Mouse (Mus musculus): ENCODE measurements around the gene Trub1. TPM values are rescaled to one million over a fixed set of nuclear protein-coding genes. Genes with fewer than 3 reads are reported as not detected.

Gene Trub1
- total and polyA plus RNA-seq, 2 experiments from 2014 or later, result 7.7 to 7.9 TPM

GRCm38 (mm10) chr19:57487051-57487658, 34.4 kb downstream of the Trub1 start:
- no peak for DNase-seq (ENCODE audit: low spot score)
- ATAC-seq (ENCODE audit: insufficient read depth, low read depth), result no peak

DNA sequence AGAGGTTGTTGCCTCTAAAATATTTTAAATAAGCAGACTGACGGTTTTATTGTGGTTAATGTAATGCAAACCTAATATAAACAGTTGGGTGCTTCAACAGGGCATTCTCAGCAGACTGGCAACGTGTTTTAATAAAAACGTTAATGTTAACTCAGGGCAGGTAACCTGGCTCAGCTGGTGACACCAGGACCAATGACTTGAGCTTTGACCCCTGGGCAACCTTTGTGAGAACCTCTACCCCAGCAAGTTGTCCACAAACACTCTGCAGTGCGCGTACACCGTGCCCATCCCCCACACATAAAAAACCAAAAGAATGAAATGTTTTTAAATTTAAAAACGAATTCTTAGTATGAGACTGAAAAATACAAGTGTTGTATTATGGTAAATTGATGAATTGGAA, 36.8 kb downstream of the Trub1 start:
- no peak for DNase-seq (ENCODE audit: low spot score)
- Histone ChIP-seq H3K4me1 (ENCODE audit: control insufficient read depth, insufficient read depth) (no peaks in the 10 kb centered on the region), H3K4me3 (ENCODE audit: low read depth, low read length) (no peak overlapping the region), H3K27ac (ENCODE audit: low read depth) (no peak overlapping the region), H3K4me2 (ENCODE audit: low read depth, low read length) (no peak overlapping the region), H3K9ac (replicated peaks; ENCODE audit: low read depth, low read length) (no peak overlapping the region), H3K27me3 (ENCODE audit: control insufficient read depth, insufficient read depth, low read length) (no peaks in the 10 kb centered on the region), H3K9me3 (replicated peaks; ENCODE audit: control insufficient read depth, low read length) (no peaks in the 10 kb centered on the region), H3K36me3 (replicated peaks; ENCODE audit: control insufficient read depth, insufficient read depth, low read length) (peaks cover 23% of the 10 kb centered on the region)
- no peak for ATAC-seq (ENCODE audit: insufficient read depth, low read depth)
- TF ChIP-seq EP300 (IDR thresholded peaks at IDR 0.05; ENCODE audit: low read depth) (no peak), CTCF (IDR thresholded peaks at IDR 0.05; ENCODE audit: low read depth) (no peak)
- WGBS, result 84% methylated on average over 7 of the region's 7 CpGs

More at GRCm38 (mm10) chr19:57487051-57487658, 34.4 kb downstream of the Trub1 start:
- peaks cover 23% of the 10 kb centered on the region for H3K36me3 ChIP-seq (replicated peaks; ENCODE audit: control insufficient read depth, insufficient read depth, low read length)
- H3K9ac ChIP-seq (replicated peaks; ENCODE audit: low read depth, low read length), result no peak overlapping the region
- no peaks in the 10 kb centered on the region for H3K27me3 ChIP-seq (ENCODE audit: control insufficient read depth, insufficient read depth, low read length)
- 90% methylated on average over 13 of the region's 13 CpGs for WGBS
- H3K4me2 ChIP-seq (ENCODE audit: low read depth, low read length), result no peak overlapping the region
- H3K4me3 ChIP-seq (ENCODE audit: low read depth, low read length), result no peak overlapping the region
- no peaks in the 10 kb centered on the region for H3K9me3 ChIP-seq (replicated peaks; ENCODE audit: control insufficient read depth, low read length)
- TF ChIP-seq CTCF (IDR thresholded peaks at IDR 0.05; ENCODE audit: low read depth) (no peak), EP300 (IDR thresholded peaks at IDR 0.05; ENCODE audit: low read depth) (no peak)
- H3K27ac ChIP-seq (ENCODE audit: low read depth), result no peak overlapping the region
- no peaks in the 10 kb centered on the region for H3K4me1 ChIP-seq (ENCODE audit: control insufficient read depth, insufficient read depth)

DNA sequence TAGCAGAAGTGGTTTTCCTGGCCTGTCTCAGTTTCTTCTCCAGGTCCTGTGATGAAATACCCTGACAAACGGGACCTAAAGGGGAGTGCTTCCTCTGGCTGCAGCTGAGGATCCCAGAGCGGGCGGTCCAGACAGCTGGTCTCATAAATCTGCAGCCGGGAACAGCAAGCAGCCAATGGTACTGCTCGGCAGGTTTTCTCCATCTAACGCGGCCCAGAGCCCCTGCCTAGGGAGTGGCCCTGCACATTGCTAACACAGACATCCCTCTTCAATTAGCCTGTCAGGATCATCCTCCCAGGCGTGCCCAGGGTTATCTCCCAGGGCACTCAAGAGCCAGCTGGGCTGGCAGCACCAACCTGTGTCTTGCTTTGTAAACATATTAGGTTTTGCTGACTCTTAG, 38.3 kb downstream of the Trub1 start:
- Histone ChIP-seq H3K36me3 (replicated peaks; ENCODE audit: control insufficient read depth, insufficient read depth, low read length) (peaks cover 13% of the 10 kb centered on the region), H3K4me3 (ENCODE audit: low read depth, low read length) (no peak overlapping the region), H3K27me3 (ENCODE audit: control insufficient read depth, insufficient read depth, low read length) (no peaks in the 10 kb centered on the region), H3K27ac (ENCODE audit: low read depth) (no peak overlapping the region), H3K9ac (replicated peaks; ENCODE audit: low read depth, low read length) (no peak overlapping the region), H3K4me1 (ENCODE audit: control insufficient read depth, insufficient read depth) (no peaks in the 10 kb centered on the region), H3K4me2 (ENCODE audit: low read depth, low read length) (no peak overlapping the region), H3K9me3 (replicated peaks; ENCODE audit: control insufficient read depth, low read length) (no peaks in the 10 kb centered on the region)
- no peak for DNase-seq (ENCODE audit: low spot score)
- TF ChIP-seq CTCF (IDR thresholded peaks at IDR 0.05; ENCODE audit: low read depth) (no peak), EP300 (IDR thresholded peaks at IDR 0.05; ENCODE audit: low read depth) (no peak)
- 55% methylated on average over 8 of the region's 8 CpGs for WGBS
- no peak for ATAC-seq (ENCODE audit: insufficient read depth, low read depth)

GRCm38 (mm10) chr19:57494020-57494419, 41.3 kb downstream of the Trub1 start:
- no peak overlapping the region for H3K27ac ChIP-seq (ENCODE audit: low read depth)
- no peak for TF ChIP-seq CTCF (IDR thresholded peaks at IDR 0.05; ENCODE audit: low read depth)
- TF ChIP-seq EP300 (IDR thresholded peaks at IDR 0.05; ENCODE audit: low read depth), result no peak
- no peaks in the 10 kb centered on the region for H3K27me3 ChIP-seq (ENCODE audit: control insufficient read depth, insufficient read depth, low read length)
- H3K4me1 ChIP-seq (ENCODE audit: control insufficient read depth, insufficient read depth), result no peaks in the 10 kb centered on the region
- H3K36me3 ChIP-seq (replicated peaks; ENCODE audit: control insufficient read depth, insufficient read depth, low read length), result peaks cover 3% of the 10 kb centered on the region; the same call in 1 of the 2 replicates
- no peaks in the 10 kb centered on the region for H3K9me3 ChIP-seq (replicated peaks; ENCODE audit: control insufficient read depth, low read length)
- H3K4me2 ChIP-seq (ENCODE audit: low read depth, low read length), result no peak overlapping the region
- no peak for ATAC-seq (ENCODE audit: insufficient read depth, low read depth)
- H3K4me3 ChIP-seq (ENCODE audit: low read depth, low read length), result no peak overlapping the region
- 76% methylated on average over 5 of the region's 5 CpGs for WGBS
- DNase-seq (ENCODE audit: low spot score), result no peak
- H3K9ac ChIP-seq (replicated peaks; ENCODE audit: low read depth, low read length), result no peak overlapping the region

GRCm38 (mm10) chr19:57498110-57498743, 45.5 kb downstream of the Trub1 start:
- 73% methylated on average over 10 of the region's 10 CpGs for WGBS
- Histone ChIP-seq H3K9me3 (replicated peaks; ENCODE audit: control insufficient read depth, low read length) (no peaks in the 10 kb centered on the region), H3K36me3 (replicated peaks; ENCODE audit: control insufficient read depth, insufficient read depth, low read length) (no peaks in the 10 kb centered on the region), H3K4me3 (ENCODE audit: low read depth, low read length) (no peak overlapping the region), H3K4me2 (ENCODE audit: low read depth, low read length) (no peak overlapping the region), H3K27me3 (ENCODE audit: control insufficient read depth, insufficient read depth, low read length) (no peaks in the 10 kb centered on the region), H3K4me1 (ENCODE audit: control insufficient read depth, insufficient read depth) (no peaks in the 10 kb centered on the region), H3K9ac (replicated peaks; ENCODE audit: low read depth, low read length) (no peak overlapping the region), H3K27ac (ENCODE audit: low read depth) (no peak overlapping the region)
- ATAC-seq (ENCODE audit: insufficient read depth, low read depth) (no peak), DNase-seq (ENCODE audit: low spot score) (no peak)
- TF ChIP-seq EP300 (IDR thresholded peaks at IDR 0.05; ENCODE audit: low read depth) (no peak), CTCF (IDR thresholded peaks at IDR 0.05; ENCODE audit: low read depth) (no peak)
